Mouse (Mus musculus) lung, postnatal 0 days (tissue): ENCODE results near the gene Pou6f2.

Experiments used
- CTCF ChIP-seq: IDR thresholded peaks from 2 replicates; pipeline ENCODE4 v1.5.1; 2016; ENCODE audit warnings: antibody characterized with exemption, mild to moderate bottlenecking
- EP300 ChIP-seq: IDR thresholded peaks from 2 replicates; pipeline ENCODE4 v1.6.1; 2016; ENCODE audit warnings: antibody characterized with exemption, mild to moderate bottlenecking, control low read depth

GRCm38 (mm10) chr13:18338910-18339501 lies 58.5 kb downstream of the Pou6f2 start:
- no peak for TF ChIP-seq EP300
- TF ChIP-seq CTCF = no peak
